Mouse (Mus musculus) intestine, postnatal 0 days (tissue): ENCODE results near the gene 1700012A03Rik. TPM values are rescaled to one million over a fixed set of nuclear protein-coding genes. Genes with fewer than 3 reads are reported as not detected.

ENCODE experiments used
- ATAC-seq: fragments of 200-750 bp; cut with Nextera tagmentation; 2 replicates; pipeline ENCODE4 v1.8.0; 2017; ENCODE audit warnings: mild to moderate bottlenecking, moderate TSS enrichment, moderate library complexity
- H3K27ac ChIP-seq: fragments of 300-500 bp; sonication (generic); 2 replicates; pipeline ENCODE4 v1.5.1; 2014; ENCODE audit warnings: mild to moderate bottlenecking, low read depth, low read length, moderate library complexity
- H3K27me3 ChIP-seq: fragments of 300-500 bp; sonication (generic); replicated peaks from 2 replicates; pipeline ENCODE4 v1.6.1; 2014; ENCODE audit warnings: low read length, mixed read lengths; ENCODE audit not compliant: control insufficient read depth, insufficient read depth
- H3K36me3 ChIP-seq: fragments of 300-500 bp; sonication (generic); 2 replicates; pipeline ENCODE4 v1.6.1; 2014; ENCODE audit warnings: mild to moderate bottlenecking, moderate library complexity; ENCODE audit not compliant: control insufficient read depth, insufficient read depth
- H3K4me1 ChIP-seq: fragments of 300-500 bp; sonication (generic); replicated peaks from 2 replicates; pipeline ENCODE4 v1.6.1; 2014; ENCODE audit warnings: antibody characterized with exemption, low read length, mixed read lengths; ENCODE audit not compliant: control insufficient read depth, insufficient read depth
- H3K4me2 ChIP-seq: fragments of 300-500 bp; sonication (generic); replicated peaks from 2 replicates; pipeline ENCODE4 v1.6.1; 2014; ENCODE audit warnings: low read depth, mild to moderate bottlenecking, moderate library complexity
- H3K4me3 ChIP-seq: fragments of 300-500 bp; sonication (generic); 2 replicates; pipeline ENCODE4 v1.5.1; 2014; ENCODE audit warnings: low read depth, low read length
- H3K9ac ChIP-seq: fragments of 300-500 bp; sonication (generic); 2 replicates; pipeline ENCODE4 v1.6.1; 2014; ENCODE audit warnings: mild to moderate bottlenecking, low read depth, low read length
- H3K9me3 ChIP-seq: fragments of 300-500 bp; sonication (generic); 2 replicates; pipeline ENCODE4 v1.6.1; 2016; ENCODE audit warnings: mixed run types; ENCODE audit not compliant: control insufficient read depth
- CTCF ChIP-seq: sonication (generic); IDR thresholded peaks from 2 replicates; pipeline ENCODE4 v1.5.1; 2016; ENCODE audit warnings: low read depth, mild to moderate bottlenecking, control low read depth, antibody characterized with exemption, moderate library complexity
- WGBS: fragments of 180-500 bp; shearing (Covaris S2); extraction: QIAGEN DNeasy Blood & Tissue Kit; methylation state at CpG from one replicate; pipeline ENCODE4 v1.1.7; 2014; 5-methylcytosine and 5-hydroxymethylcytosine counted together
- polyA plus RNA-seq: library from polyadenylated mRNA; unstranded; fragments of >200 nt; fragmentation: Nextera tagmentation; extraction: Ambion mirVana; gene quantifications from 2 replicates; pipeline ENCODE4 v1.2.1, GENCODE M21; 2015

The 1700012A03Rik gene
- not detected in 2 replicates for polyA plus RNA-seq

GRCm38 (mm10) chr6:32049951-32050345 lies at the start of gene 1700012A03Rik:
Gene 1700012A03Rik, plus strand, starts transcription at chr6:32050246.
- Histone ChIP-seq H3K27me3 (no peaks in the 10 kb centered on the region), H3K27ac (no peak within 1 kb of the TSS), H3K4me2 (no peak within 1 kb of the TSS), H3K4me3 (no peak within 1 kb of the TSS), H3K36me3 (no peaks in the 10 kb centered on the region), H3K9me3 (no peaks in the 10 kb centered on the region), H3K9ac (no peak within 1 kb of the TSS), H3K4me1 (no peaks in the 10 kb centered on the region)
- TF ChIP-seq CTCF: no peak
- 68% methylated on average over 3 of the region's 3 CpGs for WGBS
- ATAC-seq: no peak

- Histone ChIP-seq H3K36me3 (no peaks in the 10 kb centered on the region), H3K9me3 (no peaks in the 10 kb centered on the region), H3K27ac (no peak overlapping the region), H3K4me2 (no peak overlapping the region), H3K27me3 (no peaks in the 10 kb centered on the region), H3K4me3 (no peak overlapping the region), H3K4me1 (no peaks in the 10 kb centered on the region), H3K9ac (no peak overlapping the region)
- 84% methylated on average over 10 of the region's 10 CpGs for WGBS
- no peak for TF ChIP-seq CTCF
- ATAC-seq: no peak
These were observed 45.8 kb upstream of the 1700012A03Rik start for GRCm38 (mm10) chr6:32004228-32004627.

- H3K27me3 ChIP-seq: no peaks in the 10 kb centered on the region
These were observed 44.1 kb upstream of the 1700012A03Rik start for GRCm38 (mm10) chr6:32005914-32006313.

GRCm38 (mm10) chr6:32006382-32006781 lies 43.7 kb upstream of the 1700012A03Rik start:
- Histone ChIP-seq H3K4me2 (no peak overlapping the region), H3K4me1 (no peaks in the 10 kb centered on the region), H3K27me3 (no peaks in the 10 kb centered on the region), H3K36me3 (no peaks in the 10 kb centered on the region), H3K27ac (no peak overlapping the region), H3K9me3 (no peaks in the 10 kb centered on the region), H3K9ac (no peak overlapping the region), H3K4me3 (no peak overlapping the region)
- no peak for TF ChIP-seq CTCF
- WGBS: 74% methylated on average over 6 of the region's 6 CpGs
- ATAC-seq: no peak

More at GRCm38 (mm10) chr6:32005914-32006313, 44.1 kb upstream of the 1700012A03Rik start:
- no peak overlapping the region for H3K4me3 ChIP-seq
- no peaks in the 10 kb centered on the region for H3K4me1 ChIP-seq
- no peaks in the 10 kb centered on the region for H3K36me3 ChIP-seq
- 63% methylated on average over 2 of the region's 2 CpGs for WGBS
- ATAC-seq: no peak
- TF ChIP-seq CTCF: no peak
- H3K9me3 ChIP-seq: no peaks in the 10 kb centered on the region
- H3K9ac ChIP-seq: no peak overlapping the region
- H3K4me2 ChIP-seq: no peak overlapping the region
- H3K27ac ChIP-seq: no peak overlapping the region

- H3K27me3 ChIP-seq: no peaks in the 10 kb centered on the region
- no peaks in the 10 kb centered on the region for H3K9me3 ChIP-seq
- H3K4me2 ChIP-seq: no peak overlapping the region
- H3K36me3 ChIP-seq: no peaks in the 10 kb centered on the region
- WGBS: 92% methylated on average over 3 of the region's 3 CpGs
- no peak overlapping the region for H3K4me3 ChIP-seq
- H3K27ac ChIP-seq: no peak overlapping the region
- no peaks in the 10 kb centered on the region for H3K4me1 ChIP-seq
- ATAC-seq: no peak
- H3K9ac ChIP-seq: no peak overlapping the region
- TF ChIP-seq CTCF: no peak
These were observed 42.7 kb upstream of the 1700012A03Rik start for GRCm38 (mm10) chr6:32007336-32007735.

GRCm38 (mm10) chr6:32016841-32017240 lies 33.2 kb upstream of the 1700012A03Rik start:
- H3K9ac ChIP-seq: no peak overlapping the region
- H3K9me3 ChIP-seq: no peaks in the 10 kb centered on the region
- no peak for ATAC-seq
- no peak overlapping the region for H3K4me2 ChIP-seq
- no peak for TF ChIP-seq CTCF
- H3K27ac ChIP-seq: no peak overlapping the region
- no peaks in the 10 kb centered on the region for H3K27me3 ChIP-seq
- no peaks in the 10 kb centered on the region for H3K36me3 ChIP-seq
- 80% methylated on average over 7 of the region's 7 CpGs for WGBS
- no peaks in the 10 kb centered on the region for H3K4me1 ChIP-seq
- H3K4me3 ChIP-seq: no peak overlapping the region
